19 mouse cellular contexts compared by ENCODE assay signal in the genomic region with DNA sequence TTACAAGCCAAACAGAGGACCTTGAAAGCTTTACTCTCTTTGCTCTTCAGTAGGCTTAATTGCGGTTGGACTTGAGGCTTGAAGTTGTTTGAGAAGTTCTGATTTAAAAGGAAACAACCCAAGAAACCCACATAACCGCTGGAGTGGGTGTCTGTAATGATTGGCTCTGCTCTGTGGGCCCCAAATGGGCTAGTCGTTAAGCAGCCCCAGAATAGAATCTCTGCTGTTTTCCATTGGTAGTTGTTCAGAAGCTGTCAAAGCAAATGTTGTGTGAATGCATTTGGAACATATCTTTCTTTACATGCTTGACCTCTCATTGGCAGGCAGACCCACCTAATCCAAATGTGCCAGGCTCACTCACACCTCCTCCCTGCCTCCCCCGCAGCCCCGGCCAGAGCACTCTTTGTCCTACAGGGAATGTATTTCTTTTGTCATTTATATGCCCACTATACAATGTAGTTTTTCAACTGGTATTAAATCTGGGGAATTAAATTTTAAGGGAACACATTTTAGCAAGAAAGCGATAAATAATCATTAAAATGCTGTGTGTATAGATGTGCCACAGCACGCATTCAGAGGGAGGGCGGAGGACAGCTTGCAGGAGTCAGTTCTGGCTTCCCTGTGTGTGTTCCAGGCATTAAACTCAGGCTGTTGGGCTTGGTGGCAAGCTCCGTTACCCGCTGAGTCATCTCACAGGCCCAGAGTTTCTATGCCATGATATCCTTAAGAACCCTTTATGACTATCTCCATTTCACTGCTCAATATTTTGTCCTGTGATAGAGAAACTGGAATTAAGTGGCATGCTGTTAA.
DNase-seq lines count a peak whose midpoint lies in the region; ATAC-seq and TF ChIP-seq lines count a peak whose summit lies in the region.
"Had no signal": no experiment of that assay in that cellular context is flagged by ENCODE, and none has a peak within 500 bp of the region (broad histone marks: within the 10 kb centered on the region; RNA-seq: fewer than 3 reads in every experiment).

No protein-coding gene starts in this region.

- no peak overlapping the region for H3K27ac ChIP-seq in embryonic facial prominence, embryonic 14.5 days (replicated peaks; ENCODE audit: low read depth, low read length)
- H3K27ac ChIP-seq in embryonic facial prominence, embryonic 10.5 days (replicated peaks), result no peak overlapping the region
- no peak overlapping the region for H3K27ac ChIP-seq in forebrain, embryonic 16.5 days (ENCODE audit: low read length)
- no peak overlapping the region for H3K27ac ChIP-seq in forebrain, postnatal 0 days (ENCODE audit: low read depth, low read length)
- H3K27ac ChIP-seq: embryonic facial prominence, embryonic 15.5 days; heart, embryonic 10.5 days; hindbrain, embryonic 13.5 days; hindbrain, postnatal 0 days had no signal

- no peaks in the 10 kb centered on the region for H3K27me3 ChIP-seq in embryonic facial prominence, embryonic 14.5 days (replicated peaks; ENCODE audit: control insufficient read depth, insufficient read depth, low read length)
- H3K27me3 ChIP-seq in embryonic facial prominence, embryonic 10.5 days (replicated peaks; ENCODE audit: low read depth, poor library complexity, severe bottlenecking), result no peaks in the 10 kb centered on the region
- H3K27me3 ChIP-seq in forebrain, embryonic 16.5 days (replicated peaks; ENCODE audit: control insufficient read depth, insufficient read depth, low read length), result no peaks in the 10 kb centered on the region
- no peaks in the 10 kb centered on the region for H3K27me3 ChIP-seq in forebrain, postnatal 0 days (ENCODE audit: insufficient read depth, low read length)
- H3K27me3 ChIP-seq: embryonic facial prominence, embryonic 15.5 days; hindbrain, embryonic 13.5 days had no signal

- no peaks in the 10 kb centered on the region for H3K36me3 ChIP-seq in embryonic facial prominence, embryonic 14.5 days (ENCODE audit: control insufficient read depth, insufficient read depth, low read length)
- H3K36me3 ChIP-seq in embryonic facial prominence, embryonic 10.5 days (replicated peaks), result no peaks in the 10 kb centered on the region
- H3K36me3 ChIP-seq in forebrain, embryonic 16.5 days (ENCODE audit: control insufficient read depth, insufficient read depth), result no peaks in the 10 kb centered on the region
- no peaks in the 10 kb centered on the region for H3K36me3 ChIP-seq in forebrain, postnatal 0 days (ENCODE audit: insufficient read depth)
- H3K36me3 ChIP-seq: embryonic facial prominence, embryonic 15.5 days; heart, embryonic 10.5 days; hindbrain, embryonic 13.5 days had no signal

- H3K4me2 ChIP-seq in embryonic facial prominence, embryonic 14.5 days (ENCODE audit: low read depth, low read length), result no peak overlapping the region
- H3K4me2 ChIP-seq in forebrain, embryonic 16.5 days (ENCODE audit: low read length), result no peak overlapping the region
- no peak overlapping the region for H3K4me2 ChIP-seq in forebrain, postnatal 0 days (ENCODE audit: low read depth)
- H3K4me2 ChIP-seq: embryonic facial prominence, embryonic 15.5 days; hindbrain, embryonic 13.5 days had no signal

- no peak for ATAC-seq in embryonic facial prominence, embryonic 14.5 days (ENCODE audit: low read depth)
- ATAC-seq in forebrain, embryonic 16.5 days, result peak; percentile 75
- no peak for ATAC-seq in forebrain, postnatal 0 days
- ATAC-seq: hindbrain, postnatal 0 days had no signal

- no peak for TF ChIP-seq CTCF in forebrain, postnatal 0 days (IDR thresholded peaks at IDR 0.05; ENCODE audit: low read depth)

- no peaks in the 10 kb centered on the region for H3K4me1 ChIP-seq in embryonic facial prominence, embryonic 14.5 days (ENCODE audit: control insufficient read depth, insufficient read depth, low read length)
- no peaks in the 10 kb centered on the region for H3K4me1 ChIP-seq in embryonic facial prominence, embryonic 10.5 days
- peaks cover 8% of the 10 kb centered on the region for H3K4me1 ChIP-seq in forebrain, embryonic 16.5 days (replicated peaks; ENCODE audit: control insufficient read depth, insufficient read depth, low read length)
- H3K4me1 ChIP-seq in forebrain, postnatal 0 days (ENCODE audit: insufficient read depth), result no peaks in the 10 kb centered on the region
- H3K4me1 ChIP-seq: embryonic facial prominence, embryonic 15.5 days; heart, embryonic 10.5 days; hindbrain, embryonic 13.5 days had no signal

- peak; percentile 31 for DNase-seq in embryonic facial prominence, embryonic 14.5 days (ENCODE audit: low spot score)
- DNase-seq in embryonic facial prominence, embryonic 10.5 days (ENCODE audit: low spot score), result no peak
- no peak for DNase-seq in forebrain, postnatal 0 days
- peak; percentile 12 for DNase-seq in brain, adult 2 months (ENCODE audit: low read depth, low spot score)
- peak; percentile 28 for DNase-seq in forelimb bud, embryonic 11.5 days (ENCODE audit: low read depth, low spot score)
- no peak for DNase-seq in B cell, adult 2 months
- DNase-seq: adrenal gland, postnatal 10 days; cerebellum, adult 2 months; gastrocnemius, postnatal 36 days; heart, adult 18-20 months; heart, postnatal 10 days; kidney, adult 11 months; kidney, adult 9 months had no signal

- no peaks in the 10 kb centered on the region for H3K9me3 ChIP-seq in embryonic facial prominence, embryonic 14.5 days (ENCODE audit: control insufficient read depth, low read length)
- H3K9me3 ChIP-seq in embryonic facial prominence, embryonic 10.5 days, result no peaks in the 10 kb centered on the region
- H3K9me3 ChIP-seq in forebrain, embryonic 16.5 days (ENCODE audit: control insufficient read depth, low read length), result no peaks in the 10 kb centered on the region
- no peaks in the 10 kb centered on the region for H3K9me3 ChIP-seq in forebrain, postnatal 0 days (ENCODE audit: low read length)
- H3K9me3 ChIP-seq: embryonic facial prominence, embryonic 15.5 days; heart, embryonic 10.5 days; hindbrain, embryonic 13.5 days had no signal

- 80% methylated on average over 10 of the region's 10 CpGs for WGBS in embryonic facial prominence, embryonic 14.5 days
- WGBS in embryonic facial prominence, embryonic 10.5 days, result 80% methylated on average over 10 of the region's 10 CpGs
- WGBS in forebrain, embryonic 16.5 days, result 17% methylated on average over 10 of the region's 10 CpGs
- 23% methylated on average over 10 of the region's 10 CpGs for WGBS in forebrain, postnatal 0 days

- no peak overlapping the region for H3K9ac ChIP-seq in embryonic facial prominence, embryonic 14.5 days (ENCODE audit: low read depth, low read length)
- H3K9ac ChIP-seq in forebrain, embryonic 16.5 days (replicated peaks; ENCODE audit: low read depth, low read length), result no peak overlapping the region
- no peak overlapping the region for H3K9ac ChIP-seq in forebrain, postnatal 0 days
- H3K9ac ChIP-seq: embryonic facial prominence, embryonic 15.5 days; hindbrain, embryonic 13.5 days had no signal

- no peak overlapping the region for H3K4me3 ChIP-seq in embryonic facial prominence, embryonic 14.5 days (ENCODE audit: low read depth, low read length)
- H3K4me3 ChIP-seq in embryonic facial prominence, embryonic 10.5 days, result no peak overlapping the region
- H3K4me3 ChIP-seq in forebrain, embryonic 16.5 days (replicated peaks; ENCODE audit: low read length), result no peak overlapping the region
- H3K4me3 ChIP-seq in forebrain, postnatal 0 days (ENCODE audit: low read depth, low read length), result no peak overlapping the region
- H3K4me3 ChIP-seq: embryonic facial prominence, embryonic 15.5 days; erythroblast, embryonic 14.5 days; heart, embryonic 10.5 days; hindbrain, embryonic 13.5 days had no signal

Comparison
In these comparisons a context has a peak if more than half of its experiments do, and no peak if none do; other contexts are left out.
1. DNase-seq: peak in embryonic facial prominence, embryonic 14.5 days (single experiment), brain, adult 2 months (single experiment) and forelimb bud, embryonic 11.5 days (single experiment); none in embryonic facial prominence, embryonic 10.5 days (single experiment), forebrain, postnatal 0 days (single experiment) and B cell, adult 2 months (0 of 2).